Mouse (Mus musculus): ENCODE data around the gene Pde4c.
A peak's percentile ranks its signal among the peaks of the same experiment; 100 is the strongest.

The Pde4c gene

DNA sequence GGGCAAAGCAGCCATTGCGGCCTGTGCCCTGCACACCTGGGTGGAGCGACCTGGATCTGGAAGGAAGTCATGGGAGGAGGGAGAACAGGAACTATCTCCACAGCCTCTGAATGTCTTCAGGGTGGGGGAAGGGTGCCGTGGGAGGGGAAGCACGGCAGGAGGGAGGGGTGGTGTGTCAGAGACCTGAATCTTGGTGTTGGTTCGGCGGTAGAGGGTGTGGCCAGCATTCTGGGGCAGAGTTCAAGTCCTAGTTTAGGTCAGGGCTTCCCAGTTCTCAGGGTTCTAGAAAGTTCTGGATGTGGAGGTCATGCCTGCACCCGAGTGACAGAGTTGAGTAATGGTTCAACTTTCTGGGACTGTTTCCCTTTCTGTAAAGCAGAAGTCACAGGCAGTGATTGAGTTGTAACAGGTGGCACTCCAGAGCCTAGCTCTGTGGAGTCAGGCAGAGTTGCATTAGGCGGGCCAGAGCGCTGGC, 3.7 kb upstream of the Pde4c start:
- DNase-seq (ENCODE audit: low read depth in 1 of 2, low spot score in 2 of 2): peak in 1 of 2 experiments; percentile 65

DNA sequence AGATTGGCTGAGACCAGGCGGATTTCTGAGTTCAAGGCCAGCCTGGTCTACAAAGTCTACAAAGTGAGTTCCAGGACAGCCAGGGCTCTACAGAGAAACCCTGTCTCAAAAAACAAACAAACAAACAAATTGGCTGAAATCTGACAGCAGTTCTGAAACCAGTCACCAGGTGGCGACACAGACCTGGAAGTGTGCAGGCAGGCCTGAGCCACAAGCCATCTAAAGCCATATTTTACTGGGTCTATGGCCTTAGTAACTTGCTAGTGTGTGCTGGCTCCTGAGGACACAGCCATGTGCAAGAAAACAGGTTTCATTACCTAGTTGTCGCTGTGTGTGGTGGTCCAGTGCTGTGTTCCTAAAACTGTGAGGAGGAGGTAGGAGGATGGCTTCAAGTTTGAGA, 2.8 kb upstream of the Pde4c start:
- DNase-seq (ENCODE audit: low read depth in 1 of 2, low spot score in 2 of 2): peak in 1 of 2 experiments; percentile 79

DNA sequence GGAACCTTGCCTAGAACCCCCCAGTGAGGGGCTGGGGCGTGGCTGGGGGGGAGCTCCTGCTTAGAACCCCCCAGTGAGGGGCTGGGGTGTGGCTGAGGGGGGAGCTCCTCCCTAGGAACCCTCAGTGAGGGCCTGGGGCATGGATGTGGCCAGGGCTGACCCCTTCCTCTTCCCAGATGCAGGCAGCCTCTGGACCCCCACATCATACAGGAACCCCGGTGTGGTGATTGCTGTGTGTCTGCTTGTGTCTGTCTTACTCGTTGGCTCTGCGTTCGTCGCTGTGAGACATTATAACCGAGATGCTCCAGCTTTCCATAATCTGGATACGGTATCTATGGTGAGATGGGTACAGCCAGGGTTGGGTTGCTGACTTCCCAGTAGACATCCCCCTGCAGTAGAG, 1.9 kb upstream of the Pde4c start:
- no peak for DNase-seq (ENCODE audit: low read depth in 1 of 2, low spot score in 2 of 2)

DNA sequence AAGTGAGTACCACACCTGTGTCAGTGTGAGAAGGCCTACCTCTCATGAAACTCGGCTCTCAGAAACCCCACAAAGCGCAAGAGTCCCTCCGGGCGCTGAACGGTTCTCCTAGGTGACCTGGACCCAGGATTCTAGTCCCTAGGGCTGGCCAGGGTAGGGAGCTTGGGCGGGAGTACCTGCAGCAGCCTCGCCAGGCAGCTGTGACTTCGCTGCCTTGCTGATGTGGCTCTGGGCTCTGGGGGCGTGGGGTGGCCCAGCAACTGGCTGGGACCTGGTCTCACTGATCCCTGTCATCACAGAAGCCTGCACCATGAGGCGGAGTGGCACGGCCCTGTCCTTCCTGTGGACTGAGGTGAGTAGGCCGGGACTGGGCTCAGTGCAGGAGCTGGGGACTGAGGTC, 696 bp downstream of the Pde4c start:
- no peak for DNase-seq (ENCODE audit: low read depth in 1 of 2, low spot score in 2 of 2)

DNA sequence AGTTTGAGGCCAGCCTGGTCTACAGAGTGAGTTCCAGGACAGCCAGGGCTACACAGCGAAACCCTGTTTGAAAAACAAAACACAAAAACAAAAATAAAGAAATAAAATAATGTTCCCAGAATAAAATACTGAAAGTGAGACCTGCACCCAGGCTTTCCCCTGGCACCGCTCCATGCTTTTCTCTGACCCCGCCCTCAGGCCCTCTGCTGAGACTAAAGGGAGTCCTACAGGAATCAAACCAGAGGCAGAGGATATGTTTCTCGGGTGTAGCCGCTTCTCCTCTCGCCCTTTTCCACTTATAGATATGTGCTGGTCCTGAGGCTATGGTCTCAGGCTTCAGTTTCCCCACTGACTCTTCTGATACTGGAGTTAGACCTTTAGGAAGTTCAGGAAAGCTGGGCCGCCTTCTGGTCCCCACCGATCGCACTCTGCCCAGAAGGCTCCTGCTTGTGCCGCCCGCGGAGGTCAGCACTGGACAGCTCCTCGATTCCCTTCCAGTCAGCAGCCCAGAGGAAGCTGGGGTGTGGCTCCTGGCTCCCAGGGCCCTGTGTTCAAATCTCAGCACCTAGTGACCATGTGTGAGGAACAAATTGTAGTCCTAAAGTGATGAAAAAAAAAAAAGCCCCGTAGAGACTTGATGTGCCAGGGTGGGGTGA, 2.4 kb downstream of the Pde4c start:
- no peak for DNase-seq (ENCODE audit: low read depth in 1 of 2, low spot score in 2 of 2)

DNA sequence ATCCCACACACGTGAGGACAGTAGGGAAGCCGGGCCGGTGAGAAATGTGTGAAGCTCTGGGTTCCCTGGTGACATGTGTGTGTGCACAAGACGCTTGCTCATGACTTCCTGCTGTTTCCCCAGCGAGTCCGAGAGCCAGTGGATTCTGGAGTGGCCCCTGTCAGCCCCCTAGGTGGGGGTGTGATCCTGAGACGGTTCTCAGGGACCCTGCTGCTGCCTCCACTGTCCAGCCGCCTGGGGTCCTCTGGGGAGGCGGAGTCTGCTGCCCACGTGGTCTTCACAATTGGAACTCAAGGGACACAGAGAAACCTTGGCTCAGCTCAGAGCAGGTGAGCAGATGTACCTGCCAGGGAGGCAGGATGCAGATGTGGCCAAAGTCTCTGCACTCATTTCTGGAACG, 3.2 kb downstream of the Pde4c start:
- DNase-seq (ENCODE audit: low read depth in 1 of 2, low spot score in 2 of 2): no peak

DNA sequence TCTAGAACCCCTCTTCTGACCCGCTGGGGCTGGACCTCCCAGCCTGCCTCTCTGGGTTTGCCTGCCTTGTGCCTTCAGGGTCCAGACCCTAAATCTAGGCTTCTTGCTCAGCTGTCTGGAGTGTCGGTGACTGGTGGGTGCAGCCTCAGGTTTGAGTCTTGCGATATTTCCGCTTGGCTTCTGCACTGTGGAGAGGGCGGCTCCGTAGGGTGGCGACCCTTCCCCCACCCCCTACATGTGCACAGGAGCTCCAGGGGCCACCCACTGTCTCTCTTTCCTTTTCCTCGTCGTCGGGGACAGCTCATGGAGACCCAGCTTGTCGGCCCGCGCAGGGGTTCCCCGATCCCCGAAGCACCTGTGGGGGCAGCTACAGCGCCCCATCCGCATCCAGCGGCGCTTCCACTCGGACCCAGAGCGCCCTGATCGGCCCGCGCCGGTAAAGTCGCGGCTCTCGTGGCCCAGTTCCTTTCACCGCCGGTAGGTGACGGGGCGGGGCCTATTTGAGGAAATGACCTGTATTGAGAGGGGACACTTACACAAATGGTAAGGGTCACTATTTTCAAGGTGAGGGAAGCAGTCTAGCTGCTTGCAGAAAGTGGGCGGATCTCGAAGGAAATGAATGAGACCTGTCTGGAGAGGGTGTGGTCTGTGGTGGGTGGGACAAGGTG, 6.4 kb downstream of the Pde4c start:
- no peak for DNase-seq (ENCODE audit: low read depth in 1 of 2, low spot score in 2 of 2)

DNA sequence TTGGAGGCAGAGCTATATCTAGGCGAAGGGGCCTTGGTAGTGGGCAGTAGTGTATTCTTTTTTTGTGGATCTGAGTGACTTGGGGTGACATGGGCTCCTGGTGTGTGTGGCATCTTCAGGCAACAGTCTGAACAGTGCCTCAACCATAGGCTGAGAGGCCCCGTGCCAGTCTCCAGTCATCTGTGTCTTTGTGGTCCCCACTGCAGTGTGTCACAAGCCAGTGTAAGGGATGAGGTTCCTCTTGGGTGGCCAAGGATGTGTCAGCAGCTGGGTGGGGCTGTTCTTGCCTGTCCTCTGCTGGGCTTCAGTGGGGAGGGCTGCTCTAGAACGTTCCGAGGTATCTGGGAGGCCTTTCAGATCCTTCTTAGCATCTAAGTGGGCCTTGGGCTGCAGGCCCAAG, 7.4 kb downstream of the Pde4c start:
- DNase-seq (ENCODE audit: low read depth in 1 of 2, low spot score in 2 of 2): no peak

DNA sequence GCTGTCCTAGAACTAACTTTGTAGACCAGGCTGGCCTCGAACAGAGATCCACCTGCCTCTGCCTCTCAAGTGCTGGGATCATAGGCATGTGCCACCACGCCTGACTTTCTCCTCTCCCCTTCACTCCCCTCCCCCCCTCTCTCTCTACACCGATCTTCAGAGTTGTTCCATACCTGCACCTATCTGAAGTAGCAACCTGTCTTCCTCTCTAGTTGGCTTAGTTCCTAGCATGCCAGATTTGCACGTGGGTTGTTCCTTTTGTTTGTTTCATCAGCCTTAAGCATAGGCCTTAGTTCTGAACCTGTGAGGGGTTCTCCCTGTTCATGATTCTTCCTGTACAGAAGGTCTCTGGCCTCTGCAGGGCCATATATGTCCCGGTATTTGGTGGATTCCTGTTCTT, 14.2 kb downstream of the Pde4c start:
- DNase-seq (ENCODE audit: low read depth in 1 of 2, low spot score in 2 of 2): no peak

DNA sequence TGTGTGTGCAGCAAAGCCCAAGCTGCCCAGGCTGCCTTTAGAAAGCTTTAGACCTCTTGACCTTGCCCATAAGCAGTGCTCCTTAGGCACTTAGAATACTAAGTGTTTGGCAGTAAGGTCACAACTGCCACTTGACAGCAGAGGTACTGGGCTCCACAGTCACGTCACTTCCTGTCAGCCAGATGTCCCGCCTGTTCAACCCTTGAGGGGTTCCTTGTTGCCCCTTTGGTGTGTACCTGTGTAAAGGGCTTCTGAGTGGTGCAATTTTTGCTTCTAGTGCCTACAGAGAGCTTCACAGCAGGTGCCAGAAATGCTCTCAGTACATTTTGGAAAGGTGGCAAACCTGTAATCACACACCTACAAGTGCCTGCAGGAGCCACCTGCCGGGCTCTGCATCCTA, 14.7 kb downstream of the Pde4c start:
- no peak for DNase-seq (ENCODE audit: low read depth in 1 of 2, low spot score in 2 of 2)

DNA sequence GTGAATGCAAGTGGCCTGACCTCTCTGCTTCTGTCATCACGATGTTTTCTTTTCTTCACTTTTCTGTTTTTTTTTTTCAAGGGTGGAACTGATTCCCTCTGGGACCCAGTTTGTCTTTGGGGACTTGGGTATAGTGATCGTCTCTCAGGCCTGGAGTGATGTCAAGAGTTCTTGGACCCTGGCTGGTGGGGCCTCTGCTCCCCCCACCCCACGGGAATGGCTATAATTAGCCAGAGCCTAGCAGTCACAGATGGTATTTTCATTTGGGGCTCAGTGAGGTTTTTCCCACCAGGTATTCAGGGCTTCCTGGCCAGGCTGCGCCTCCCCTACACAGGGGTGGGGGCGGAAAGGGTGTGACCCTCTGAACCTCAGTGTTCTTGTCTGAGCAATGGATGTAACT, 18.1 kb downstream of the Pde4c start:
- DNase-seq (ENCODE audit: low read depth in 1 of 2, low spot score in 2 of 2): no peak

DNA sequence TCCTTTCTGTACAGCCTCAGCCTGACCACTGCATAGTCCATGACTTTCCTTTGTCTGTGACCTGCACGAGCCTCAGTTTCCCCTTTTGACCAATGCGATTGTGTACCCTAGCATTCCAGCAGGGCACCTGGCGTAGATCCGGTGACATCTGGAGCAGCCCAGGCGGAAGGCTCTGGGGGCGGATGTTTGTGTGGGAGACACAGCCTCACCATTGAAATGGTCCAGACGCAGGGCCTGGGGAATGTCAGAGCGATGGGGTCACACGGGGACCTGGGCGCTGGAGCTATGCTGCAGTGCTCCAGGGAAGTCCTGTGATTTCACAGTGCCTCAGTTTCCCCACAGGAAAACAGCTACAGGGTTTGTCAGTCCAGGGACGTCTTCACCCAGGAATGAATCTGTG, 18.7 kb downstream of the Pde4c start:
- DNase-seq (ENCODE audit: low read depth in 1 of 2, low spot score in 2 of 2): no peak

DNA sequence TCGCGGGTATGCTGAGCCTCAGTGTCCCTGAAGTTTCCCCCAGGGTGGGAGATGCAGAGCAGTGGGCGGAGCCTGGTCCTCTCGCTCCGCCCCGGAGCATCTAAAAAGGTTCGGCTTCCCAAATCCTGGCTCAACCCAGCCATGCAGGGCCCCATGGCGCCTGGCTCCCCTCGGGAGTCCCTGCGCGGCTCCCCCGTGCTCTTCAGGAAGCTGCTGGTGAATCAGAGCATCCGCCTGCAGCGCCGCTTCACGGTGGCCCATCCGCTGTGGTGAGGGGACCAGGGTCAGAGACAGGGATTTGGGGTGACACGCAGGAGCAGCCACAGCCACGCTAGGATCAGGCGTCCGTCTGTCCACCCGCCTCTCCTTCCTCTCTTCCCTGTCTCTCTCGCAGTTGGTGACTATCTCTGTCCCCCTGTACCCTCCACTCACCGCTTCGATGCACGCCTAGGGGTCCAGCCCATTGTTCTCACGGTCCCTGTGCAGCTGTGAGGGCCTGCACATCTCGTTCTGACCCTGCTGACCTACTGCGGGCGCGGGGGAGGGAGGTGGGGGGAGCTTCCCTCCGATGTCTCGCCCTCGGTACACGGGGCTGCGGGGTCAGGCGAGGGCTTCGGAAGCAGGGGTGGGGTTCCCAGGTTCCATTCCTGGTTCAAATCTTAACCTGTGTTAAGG, 19.6 kb downstream of the Pde4c start:
- no peak for DNase-seq (ENCODE audit: low read depth in 1 of 2, low spot score in 2 of 2)

DNA sequence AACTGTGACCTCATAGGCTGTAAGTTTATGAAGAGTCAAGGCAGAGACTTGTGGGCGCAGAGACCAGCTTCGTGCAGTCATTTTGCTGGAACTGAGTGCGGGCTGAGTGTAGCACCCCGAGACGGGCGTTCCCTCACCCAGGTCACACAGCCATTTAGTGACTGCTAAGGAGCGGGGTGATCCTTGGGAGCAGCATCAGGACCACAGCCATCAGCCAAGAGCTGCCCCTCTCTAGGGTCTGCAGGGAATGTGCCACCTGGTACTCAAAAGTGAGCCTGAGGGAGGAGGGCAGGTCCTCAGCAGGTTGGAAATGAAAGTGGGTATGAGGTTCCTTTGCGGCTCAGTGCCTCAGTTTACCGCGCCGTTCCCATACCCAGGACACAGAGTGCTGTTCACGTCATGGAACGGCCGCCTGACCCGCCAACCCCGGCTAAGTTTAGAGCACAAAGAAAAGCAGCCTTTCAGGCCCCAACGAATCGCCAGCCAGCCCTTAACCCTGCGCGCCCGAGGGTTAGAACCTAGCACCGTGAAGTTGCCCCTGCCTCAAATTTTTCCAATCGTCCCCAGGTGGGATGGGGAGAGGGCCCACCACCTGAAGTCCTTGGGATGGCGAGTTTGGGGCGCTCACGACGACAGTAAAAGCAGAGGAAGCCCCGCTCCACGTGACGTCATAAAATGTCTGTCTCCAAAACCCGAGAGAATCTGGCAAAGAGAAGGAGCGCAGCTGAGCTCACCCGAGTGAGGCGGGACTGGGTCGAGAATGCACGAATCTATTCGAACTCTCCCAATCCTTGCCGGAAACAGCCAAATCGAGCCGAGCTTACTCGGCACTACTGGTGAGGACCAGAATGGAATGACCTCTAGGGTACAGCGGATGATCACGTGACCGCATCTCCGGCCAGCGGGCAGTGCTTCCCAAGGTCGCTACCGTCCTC, 20.4 kb downstream of the Pde4c start:
- DNase-seq (ENCODE audit: low read depth in 1 of 2, low spot score in 2 of 2): no peak

DNA sequence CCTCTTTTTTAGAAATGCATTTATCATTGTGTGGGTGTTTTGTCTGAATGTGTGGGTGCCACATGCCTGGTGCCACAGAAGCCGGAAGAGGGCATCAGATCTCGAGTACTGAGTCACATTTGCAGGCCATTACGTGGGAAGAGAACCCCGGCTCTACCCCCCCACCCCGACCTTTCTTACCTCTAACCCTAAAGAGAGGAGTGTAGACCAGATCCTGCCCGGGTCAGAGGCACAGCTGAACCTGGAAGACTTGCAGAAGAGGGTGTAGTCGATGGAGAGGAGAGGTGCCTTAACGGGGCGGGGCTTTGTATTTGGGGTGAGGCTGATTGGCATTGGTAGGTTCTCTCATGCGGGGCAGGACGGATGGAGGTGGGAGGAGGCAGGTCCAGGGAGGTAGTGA, 21.3 kb downstream of the Pde4c start:
- no peak for DNase-seq (ENCODE audit: low read depth in 1 of 2, low spot score in 2 of 2)

DNA sequence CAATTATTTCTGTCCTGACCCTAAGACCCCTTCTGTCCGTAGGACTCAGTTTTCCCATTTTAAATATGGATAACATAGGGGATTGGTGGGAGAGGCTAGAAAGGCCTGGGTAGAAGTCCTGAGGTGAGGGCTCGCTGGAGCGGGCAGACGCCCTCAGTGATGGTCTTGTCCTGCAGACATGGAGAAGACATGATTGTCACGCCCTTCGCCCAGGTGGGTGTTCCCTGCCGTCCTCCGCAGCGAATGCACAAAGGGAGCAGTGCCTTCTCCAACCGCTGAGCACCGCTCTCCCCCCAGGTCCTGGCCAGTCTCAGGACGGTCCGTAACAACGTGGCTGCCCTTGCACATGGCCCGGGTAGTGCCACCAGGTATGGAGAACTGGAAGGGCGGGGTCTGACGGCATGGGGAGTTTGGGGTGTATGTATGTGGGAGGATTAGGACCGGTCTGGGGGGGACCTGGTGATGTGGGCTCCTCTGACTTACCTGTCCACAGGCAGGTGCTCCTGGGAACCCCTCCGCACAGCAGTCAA, 22.2 kb downstream of the Pde4c start:
- no peak for DNase-seq (ENCODE audit: low read depth in 1 of 2, low spot score in 2 of 2)

DNA sequence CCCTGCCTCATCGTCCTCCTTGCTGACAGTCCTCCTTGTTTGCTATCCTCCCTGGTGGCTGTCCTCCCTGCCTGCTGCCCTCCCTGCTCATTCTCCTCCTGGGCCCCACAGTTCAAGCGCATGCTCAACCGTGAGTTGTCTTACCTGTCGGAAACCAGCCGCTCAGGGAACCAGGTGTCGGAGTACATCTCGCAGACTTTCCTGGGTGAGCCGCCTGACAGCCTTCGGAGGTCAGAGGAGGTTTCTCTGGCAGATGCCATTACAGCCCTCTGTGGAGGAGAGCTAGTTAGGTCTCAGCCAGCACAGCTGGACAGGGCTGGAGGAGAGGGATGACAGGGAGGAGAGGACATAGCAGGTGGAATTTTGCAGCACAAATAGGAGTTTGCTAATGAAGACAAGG, 23.2 kb downstream of the Pde4c start:
- no peak for DNase-seq (ENCODE audit: low read depth in 1 of 2, low spot score in 2 of 2)

DNA sequence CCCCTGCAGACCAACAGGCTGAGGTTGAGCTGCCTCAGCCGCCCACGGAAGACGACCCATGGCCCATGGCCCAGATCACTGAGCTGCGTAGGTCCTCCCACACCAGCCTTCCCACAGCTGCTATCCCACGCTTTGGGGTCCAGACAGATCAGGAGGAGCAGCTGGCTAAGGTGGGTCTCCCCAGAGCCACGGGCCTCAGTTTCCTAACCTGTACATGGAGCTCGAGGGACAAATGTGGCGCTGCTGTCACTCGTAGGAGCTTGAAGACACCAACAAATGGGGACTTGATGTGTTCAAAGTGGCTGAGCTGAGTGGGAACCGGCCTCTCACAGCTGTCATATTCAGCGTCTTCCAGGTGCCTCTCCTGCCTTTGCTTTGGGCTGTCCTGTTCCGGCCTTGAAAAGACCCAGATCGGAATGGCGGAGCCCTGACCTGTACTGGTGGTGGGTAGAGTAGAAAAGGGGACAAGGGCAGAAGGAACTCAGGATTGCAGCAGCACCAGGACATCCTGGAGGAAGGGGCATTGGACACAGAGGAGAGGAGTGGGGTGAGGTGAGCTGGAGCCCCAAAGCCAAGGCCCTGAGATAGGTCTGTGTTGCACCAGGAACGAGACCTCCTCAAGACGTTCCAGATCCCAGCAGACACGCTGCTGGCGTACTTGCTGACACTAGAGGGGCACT, 23.8 kb downstream of the Pde4c start:
- no peak for DNase-seq (ENCODE audit: low read depth in 1 of 2, low spot score in 2 of 2)

DNA sequence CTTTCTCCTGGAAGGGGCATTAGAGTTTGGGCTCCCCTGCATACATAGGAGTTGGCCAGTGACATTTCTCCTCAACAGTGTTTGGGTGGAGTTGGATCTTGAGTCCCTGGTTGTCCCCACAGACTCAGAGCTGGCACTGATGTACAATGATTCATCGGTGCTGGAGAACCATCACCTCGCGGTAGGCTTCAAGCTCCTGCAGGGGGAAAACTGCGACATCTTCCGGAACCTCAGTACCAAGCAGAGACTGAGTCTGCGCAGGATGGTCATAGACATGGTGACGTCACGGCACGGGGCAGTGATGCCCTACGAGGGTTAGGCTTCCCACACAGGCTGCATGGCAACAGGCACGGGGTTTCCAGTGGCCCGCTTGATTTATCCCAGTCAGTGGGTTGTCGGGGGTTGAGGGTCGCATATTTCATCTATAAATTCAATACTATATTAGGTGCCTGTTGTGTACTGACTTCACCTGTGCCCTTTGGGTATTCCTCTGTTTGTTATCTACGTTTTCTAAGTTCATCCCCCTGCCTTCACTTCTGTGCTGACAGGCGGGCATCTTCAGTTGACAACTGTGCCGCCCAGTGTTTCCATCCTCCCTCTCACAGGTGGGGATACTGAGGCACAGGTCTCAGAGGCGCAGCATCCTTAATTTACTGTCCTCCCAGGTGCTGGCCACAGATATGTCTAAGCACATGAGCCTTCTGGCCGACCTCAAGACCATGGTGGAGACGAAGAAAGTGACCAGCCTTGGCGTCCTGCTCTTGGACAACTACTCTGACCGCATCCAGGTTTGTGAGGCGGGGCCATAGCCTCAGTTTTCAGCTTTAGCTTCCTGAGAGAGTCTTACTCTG, 25.0 kb downstream of the Pde4c start:
- no peak for DNase-seq (ENCODE audit: low read depth in 1 of 2, low spot score in 2 of 2)
